Mouse (Mus musculus): ENCODE data around the gene Gng13. TPM values are rescaled to one million over a fixed set of nuclear protein-coding genes. Genes with fewer than 3 reads are reported as not detected.

Gene Gng13
- polyA plus RNA-seq, 1 experiment from 2014 or later: 4.6 TPM

DNA sequence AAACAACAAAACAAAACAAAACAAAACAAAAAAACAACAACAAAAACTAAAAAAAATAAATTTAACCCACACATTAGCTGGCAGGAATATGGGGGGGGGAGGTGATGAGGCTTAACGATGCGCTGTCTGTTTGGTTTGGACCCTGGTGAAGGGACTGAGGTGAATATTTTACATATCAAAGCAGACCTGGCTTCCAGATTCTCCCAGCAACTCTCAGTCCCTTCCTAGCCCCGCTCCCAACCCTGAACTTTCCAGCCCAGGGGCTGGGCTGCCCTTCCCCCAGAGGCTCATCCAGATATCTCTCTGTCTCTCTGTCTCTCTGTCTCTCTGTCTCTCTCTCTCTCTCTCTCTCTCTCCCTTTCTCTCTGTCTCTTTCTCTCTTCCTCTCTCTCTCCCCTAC is 45.6 kb downstream of the Gng13 start:
- WGBS: 30% methylated on average over 3 of the region's 3 CpGs
- H3K27me3 ChIP-seq (ENCODE audit: insufficient read depth, poor library complexity, severe bottlenecking): peaks cover 16% of the 10 kb centered on the region; the same call in 1 of the 2 replicates
- H3K9me3 ChIP-seq: no peaks in the 10 kb centered on the region
- no peak overlapping the region for H3K4me3 ChIP-seq
- DNase-seq (ENCODE audit: low spot score): no peak
- H3K36me3 ChIP-seq: no peaks in the 10 kb centered on the region
- H3K27ac ChIP-seq: no peak overlapping the region
- H3K4me1 ChIP-seq: no peaks in the 10 kb centered on the region

DNA sequence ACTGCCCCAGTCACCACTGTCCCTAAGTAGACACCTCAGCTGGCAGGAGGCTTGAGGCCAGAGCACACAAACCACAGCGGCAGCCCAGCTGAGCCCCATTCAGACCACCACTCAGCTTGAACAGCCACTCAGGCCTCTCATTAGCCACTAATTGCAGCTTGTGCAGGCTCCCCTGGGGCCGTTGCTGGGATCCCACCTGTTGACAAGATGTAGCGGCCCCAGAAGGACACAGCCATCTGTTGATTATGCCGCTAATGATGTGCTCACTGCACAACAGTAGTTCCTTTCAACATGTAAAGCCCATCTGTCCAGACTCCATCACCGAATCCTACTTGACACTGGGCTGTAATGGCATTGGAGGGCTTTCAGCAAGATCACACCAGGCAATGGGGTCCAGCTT is 48.9 kb downstream of the Gng13 start:
- H3K36me3 ChIP-seq: no peaks in the 10 kb centered on the region
- no peak for DNase-seq (ENCODE audit: low spot score)
- no peak overlapping the region for H3K27ac ChIP-seq
- no peaks in the 10 kb centered on the region for H3K9me3 ChIP-seq
- no peak overlapping the region for H3K4me3 ChIP-seq
- WGBS: 59% methylated on average over 5 of the region's 5 CpGs
- peaks cover 33% of the 10 kb centered on the region; the same call in 1 of the 2 replicates for H3K27me3 ChIP-seq (ENCODE audit: insufficient read depth, poor library complexity, severe bottlenecking)
- H3K4me1 ChIP-seq: no peaks in the 10 kb centered on the region

Small RNA genes lying within 50 kb of the gene (microRNA-seq; reads per million reads assigned to microRNA genes)
- gene Gm25083: not detected

Other genes starting within 250 kb of the Gng13 start
- gene Sstr5, start 219.9 kb upstream of the Gng13 start, polyA plus RNA-seq (2016; fragmentation: Nextera tagmentation; extraction: Ambion mirVana): 1.1 and 1.5 TPM in 2 replicates
- gene Sox8, start 146.5 kb upstream of the Gng13 start, polyA plus RNA-seq (2016; fragmentation: Nextera tagmentation; extraction: Ambion mirVana): 2.0 and 3.6 TPM in 2 replicates
- 36.8 and 43.1 TPM in 2 replicates for gene Lmf1, start 138.1 kb upstream of the Gng13 start, polyA plus RNA-seq (2016; fragmentation: Nextera tagmentation; extraction: Ambion mirVana)
- gene Chtf18, start 10.2 kb downstream of the Gng13 start, polyA plus RNA-seq (2016; fragmentation: Nextera tagmentation; extraction: Ambion mirVana): 34.5 and 46.4 TPM in 2 replicates
- 18.1 and 19.8 TPM in 2 replicates for gene Rpusd1, start 10.5 kb downstream of the Gng13 start, polyA plus RNA-seq (2016; fragmentation: Nextera tagmentation; extraction: Ambion mirVana)
- gene Mslnl, start 18.9 kb downstream of the Gng13 start, polyA plus RNA-seq (2016; fragmentation: Nextera tagmentation; extraction: Ambion mirVana): not detected in 2 replicates
- 0.98 and 2.8 TPM in 2 replicates for gene Msln, start 37.2 kb downstream of the Gng13 start, polyA plus RNA-seq (2016; fragmentation: Nextera tagmentation; extraction: Ambion mirVana)
- 33.5 and 36.0 TPM in 2 replicates for gene Narfl, start 56.6 kb downstream of the Gng13 start, polyA plus RNA-seq (2016; fragmentation: Nextera tagmentation; extraction: Ambion mirVana)
- 58.0 and 63.8 TPM in 2 replicates for gene Haghl, start 68.5 kb downstream of the Gng13 start, polyA plus RNA-seq (2016; fragmentation: Nextera tagmentation; extraction: Ambion mirVana)
- 0.18 and 0.37 TPM in 2 replicates for gene Ccdc78, start 69.4 kb downstream of the Gng13 start, polyA plus RNA-seq (2016; fragmentation: Nextera tagmentation; extraction: Ambion mirVana)
- gene Fam173a, start 75.7 kb downstream of the Gng13 start, polyA plus RNA-seq (2016; fragmentation: Nextera tagmentation; extraction: Ambion mirVana): 74.5 and 74.9 TPM in 2 replicates
- 0.99 TPM in 1 of 2 replicates, not detected in the other for gene AC134908.4, start 78.5 kb downstream of the Gng13 start, polyA plus RNA-seq (2016; fragmentation: Nextera tagmentation; extraction: Ambion mirVana)
- 44.3 and 48.0 TPM in 2 replicates for gene Metrn, start 80.0 kb downstream of the Gng13 start, polyA plus RNA-seq (2016; fragmentation: Nextera tagmentation; extraction: Ambion mirVana)
- 0.62 and 1.2 TPM in 2 replicates for gene Fbxl16, start 91.9 kb downstream of the Gng13 start, polyA plus RNA-seq (2016; fragmentation: Nextera tagmentation; extraction: Ambion mirVana)
- gene Wdr24, start 106.5 kb downstream of the Gng13 start, polyA plus RNA-seq (2016; fragmentation: Nextera tagmentation; extraction: Ambion mirVana): 21.6 and 23.0 TPM in 2 replicates
- 45.8 and 50.7 TPM in 2 replicates for gene Jmjd8, start 111.7 kb downstream of the Gng13 start, polyA plus RNA-seq (2016; fragmentation: Nextera tagmentation; extraction: Ambion mirVana)
- 343 and 404 TPM in 2 replicates for gene Stub1, start 116.2 kb downstream of the Gng13 start, polyA plus RNA-seq (2016; fragmentation: Nextera tagmentation; extraction: Ambion mirVana)
- gene Rhbdl1, start 120.1 kb downstream of the Gng13 start, polyA plus RNA-seq (2016; fragmentation: Nextera tagmentation; extraction: Ambion mirVana): 2.3 and 4.0 TPM in 2 replicates
- 2.1 and 3.0 TPM in 2 replicates for gene Gm20683, start 124.6 kb downstream of the Gng13 start, polyA plus RNA-seq (2016; fragmentation: Nextera tagmentation; extraction: Ambion mirVana)
- gene Rhot2, start 127.7 kb downstream of the Gng13 start, polyA plus RNA-seq (2016; fragmentation: Nextera tagmentation; extraction: Ambion mirVana): 29.0 and 29.8 TPM in 2 replicates
- 22.4 and 31.7 TPM in 2 replicates for gene Wdr90, start 144.3 kb downstream of the Gng13 start, polyA plus RNA-seq (2016; fragmentation: Nextera tagmentation; extraction: Ambion mirVana)
- gene Mcrip2, start 151.6 kb downstream of the Gng13 start, polyA plus RNA-seq (2016; fragmentation: Nextera tagmentation; extraction: Ambion mirVana): 133 and 201 TPM in 2 replicates
- gene Mettl26, start 157.9 kb downstream of the Gng13 start, polyA plus RNA-seq (2016; fragmentation: Nextera tagmentation; extraction: Ambion mirVana): 46.7 and 55.4 TPM in 2 replicates
- gene Wfikkn1, start 163.7 kb downstream of the Gng13 start, polyA plus RNA-seq (2016; fragmentation: Nextera tagmentation; extraction: Ambion mirVana): 0.96 and 3.8 TPM in 2 replicates
- 22.2 and 24.4 TPM in 2 replicates for gene Rab40c, start 202.6 kb downstream of the Gng13 start, polyA plus RNA-seq (2016; fragmentation: Nextera tagmentation; extraction: Ambion mirVana)
- 71.8 and 90.0 TPM in 2 replicates for gene Pigq, start 227.8 kb downstream of the Gng13 start, polyA plus RNA-seq (2016; fragmentation: Nextera tagmentation; extraction: Ambion mirVana)
- 0.15 and 0.85 TPM in 2 replicates for gene Nhlrc4, start 227.8 kb downstream of the Gng13 start, polyA plus RNA-seq (2016; fragmentation: Nextera tagmentation; extraction: Ambion mirVana)
- 0.20 and 0.55 TPM in 2 replicates for gene A930017K11Rik, start 235.4 kb downstream of the Gng13 start, polyA plus RNA-seq (2016; fragmentation: Nextera tagmentation; extraction: Ambion mirVana)

All from heart, embryonic 10.5 days (tissue).